Mouse (Mus musculus) limb, embryonic 12.5 days (tissue): ENCODE measurements around the gene Hoxa7. TPM values are rescaled to one million over a fixed set of nuclear protein-coding genes. Genes with fewer than 3 reads are reported as not detected.
A peak's percentile ranks its signal among the peaks of the same experiment; 100 is the strongest.

Source experiments
- ATAC-seq: fragments of 200-750 bp; cut with Nextera tagmentation; 2 replicates; pipeline ENCODE4 v1.8.0; 2017; ENCODE audit warnings: low read depth, moderate TSS enrichment; ENCODE audit not compliant: insufficient number of reproducible peaks, insufficient read depth, low FRiP score, low TSS enrichment
- H3K27ac ChIP-seq: fragments of 300-500 bp; sonication (generic); 2 replicates; pipeline ENCODE4 v1.5.1; 2016; ENCODE audit warnings: mild to moderate bottlenecking, moderate library complexity
- H3K27me3 ChIP-seq: fragments of 300-500 bp; sonication (generic); 2 replicates; pipeline ENCODE4 v1.6.1; 2016; ENCODE audit warnings: mild to moderate bottlenecking, moderate library complexity
- H3K36me3 ChIP-seq: fragments of 300-500 bp; sonication (generic); 2 replicates; pipeline ENCODE4 v1.6.1; 2016; ENCODE audit warnings: mild to moderate bottlenecking, moderate library complexity
- H3K4me1 ChIP-seq: fragments of 300-500 bp; sonication (generic); replicated peaks from 2 replicates; pipeline ENCODE4 v1.6.1; 2016
- H3K4me2 ChIP-seq: fragments of 300-500 bp; sonication (generic); 2 replicates; pipeline ENCODE4 v1.6.1; 2016; ENCODE audit warnings: mild to moderate bottlenecking, moderate library complexity
- H3K4me3 ChIP-seq: fragments of 300-500 bp; sonication (generic); replicated peaks from 2 replicates; pipeline ENCODE4 v1.5.1; 2016; ENCODE audit warnings: mild to moderate bottlenecking
- H3K9ac ChIP-seq: fragments of 300-500 bp; sonication (generic); replicated peaks from 2 replicates; pipeline ENCODE4 v1.6.1; 2016; ENCODE audit warnings: mild to moderate bottlenecking, moderate library complexity
- H3K9me3 ChIP-seq: fragments of 300-500 bp; sonication (generic); 2 replicates; pipeline ENCODE4 v1.6.1; 2016; ENCODE audit warnings: mild to moderate bottlenecking, moderate library complexity
- WGBS: fragments of 180-500 bp; shearing (Covaris S2); methylation state at CpG from one replicate; pipeline ENCODE4 v1.1.7; 2016; 5-methylcytosine and 5-hydroxymethylcytosine counted together
- polyA plus RNA-seq: library from polyadenylated mRNA; unstranded; fragments of >200 nt; fragmentation: Nextera tagmentation; extraction: Ambion mirVana; gene quantifications from 2 replicates; pipeline ENCODE4 v1.2.1, GENCODE M21; 2016

The Hoxa7 gene
- polyA plus RNA-seq, 1 experiment from 2014 or later, result 11.7 TPM

DNA sequence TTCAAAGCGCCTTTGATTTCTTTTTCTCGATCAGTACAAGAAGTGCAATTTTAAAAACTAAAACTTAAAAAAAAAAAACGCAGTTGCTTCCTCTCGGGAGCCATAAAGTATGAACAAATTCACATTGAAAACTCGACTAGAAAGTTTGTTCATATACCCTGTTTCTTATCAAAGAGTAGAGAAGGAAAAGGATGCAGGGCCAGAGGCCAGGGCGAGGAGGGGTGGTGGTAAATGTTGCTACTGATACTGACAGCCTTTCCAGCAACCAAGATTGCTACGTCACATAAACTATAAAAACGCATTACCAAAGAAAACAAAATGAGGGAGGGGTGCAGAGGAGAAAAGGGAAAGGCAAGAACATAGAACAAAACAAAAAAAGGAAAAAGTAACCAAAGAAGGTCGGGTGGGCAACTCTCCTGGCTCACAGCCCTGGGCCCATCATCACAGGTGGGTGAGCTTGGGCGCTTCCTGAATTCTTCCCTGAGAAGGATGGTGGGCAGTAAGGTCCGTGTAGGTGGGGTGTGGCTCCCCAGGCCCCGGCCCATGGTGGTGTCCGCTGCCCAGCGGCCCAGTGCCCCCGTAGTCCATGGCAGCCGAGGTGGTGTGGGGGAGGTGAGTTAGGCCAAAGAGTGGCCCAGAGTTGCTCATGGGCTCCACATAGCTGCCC lies 52.0 kb downstream of the Hoxa7 start:
- Histone ChIP-seq H3K36me3 (peaks cover 14% of the 10 kb centered on the region; the same call in 1 of the 2 replicates), H3K27ac (peak overlapping the region; percentile 60; the same call in 1 of the 2 replicates), H3K9me3 (no peaks in the 10 kb centered on the region), H3K4me1 (peaks cover 71% of the 10 kb centered on the region), H3K4me2 (0 out of 2 replicates have a peak overlapping the region, but pooled peaks have one; percentile 28), H3K4me3 (no peak overlapping the region), H3K27me3 (peaks cover 69% of the 10 kb centered on the region), H3K9ac (no peak overlapping the region)
- 40% methylated on average over 16 of the region's 16 CpGs for WGBS
- no peak for ATAC-seq

DNA sequence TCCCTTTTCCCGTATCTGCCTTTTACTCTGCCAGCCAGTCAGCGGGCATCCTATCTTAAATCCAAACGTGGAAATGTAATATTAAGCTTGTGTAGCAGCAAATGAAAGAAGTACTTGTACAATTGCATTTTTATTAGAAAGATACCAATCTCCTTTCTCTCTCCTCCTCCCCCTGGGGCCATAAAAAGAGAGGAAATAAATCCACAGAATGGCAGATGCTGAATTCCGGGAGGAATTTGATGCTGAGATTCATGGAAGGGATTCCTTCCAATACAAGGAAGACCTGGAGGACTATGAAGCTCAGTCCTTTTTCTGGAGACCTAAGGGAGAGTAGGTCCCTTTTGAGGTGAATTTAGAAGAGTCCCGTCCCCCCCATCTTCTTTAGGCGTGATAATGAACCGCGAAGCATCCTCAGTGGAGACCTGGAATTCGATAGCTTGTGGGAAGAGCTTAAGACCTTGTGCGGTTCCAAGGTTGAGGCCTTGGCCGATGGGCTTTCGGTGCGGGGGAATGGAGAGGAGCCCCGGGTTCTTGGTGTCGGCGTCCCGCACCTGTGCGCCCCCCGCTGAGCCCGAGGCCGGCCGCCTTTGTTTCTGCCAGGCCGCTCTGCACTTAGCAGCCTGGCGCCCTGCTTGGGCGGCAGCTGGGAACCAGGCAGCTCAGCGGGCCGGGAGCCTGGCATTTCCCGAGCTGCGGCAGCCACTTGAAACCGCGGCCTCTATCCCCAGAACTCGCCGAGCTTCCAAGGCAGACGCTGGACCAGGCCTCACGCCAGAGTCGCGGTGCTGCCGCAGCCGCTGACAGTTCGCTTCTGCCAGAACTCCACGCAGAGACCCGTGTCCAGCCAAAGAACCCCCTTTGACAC lies 53.2 kb downstream of the Hoxa7 start:
- ATAC-seq, result no peak
- Histone ChIP-seq H3K27me3 (peaks cover 80% of the 10 kb centered on the region), H3K4me3 (peak overlapping the region; percentile 21), H3K9me3 (no peaks in the 10 kb centered on the region), H3K4me1 (peaks cover 78% of the 10 kb centered on the region), H3K4me2 (peak overlapping the region; percentile 36; the same call in 1 of the 2 replicates), H3K27ac (0 out of 2 replicates have a peak overlapping the region, but pooled peaks have one; percentile 45), H3K9ac (0 out of 2 replicates have a peak overlapping the region, but pooled peaks have one; percentile 19), H3K36me3 (peaks cover 14% of the 10 kb centered on the region; the same call in 1 of the 2 replicates)
- WGBS, result 6% methylated on average over 42 of the region's 42 CpGs

DNA sequence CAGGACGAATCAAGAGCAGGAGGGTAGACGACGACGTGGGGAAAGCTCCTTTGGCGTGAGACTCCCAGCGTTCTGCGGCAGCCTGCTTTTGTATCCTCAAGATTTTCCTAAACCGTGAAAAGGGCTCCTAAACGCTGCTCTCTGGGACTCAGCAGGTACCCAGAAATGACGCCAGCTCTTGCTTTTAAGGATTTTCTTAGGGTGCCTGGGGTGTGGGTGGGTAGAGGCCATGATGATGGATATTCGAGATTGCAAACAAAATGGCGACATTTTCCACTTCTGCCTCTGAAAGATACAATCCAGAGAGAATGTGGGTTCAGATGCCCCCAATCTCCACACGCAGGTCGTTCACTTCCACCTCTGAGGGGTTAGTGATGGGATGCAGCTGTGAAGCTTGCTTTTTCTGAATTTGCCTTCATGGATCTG lies 53.9 kb downstream of the Hoxa7 start:
- no peak overlapping the region for H3K9ac ChIP-seq

DNA sequence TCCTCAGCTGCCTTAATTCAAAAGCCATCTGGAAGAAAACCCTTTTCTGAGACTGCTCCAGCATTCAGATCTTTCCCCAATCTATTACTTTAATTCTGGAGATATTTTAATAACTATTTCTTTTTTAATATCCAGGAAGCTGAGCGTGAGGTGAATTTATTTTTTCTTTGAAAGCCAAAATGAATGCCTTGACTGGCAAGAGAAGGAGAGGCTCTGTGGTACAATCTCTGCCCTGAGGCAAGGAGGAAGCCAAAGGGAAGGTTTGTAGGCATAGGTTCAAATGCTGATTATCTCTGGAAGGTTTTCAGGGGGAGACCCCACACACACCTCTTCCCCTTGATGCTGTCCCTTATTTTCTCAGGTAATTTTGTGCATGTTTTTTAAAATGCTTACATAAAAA lies 54.5 kb downstream of the Hoxa7 start:
- Histone ChIP-seq H3K36me3 (peaks cover 14% of the 10 kb centered on the region; the same call in 1 of the 2 replicates), H3K9ac (no peak overlapping the region), H3K27me3 (peaks cover 88% of the 10 kb centered on the region), H3K4me2 (no peak overlapping the region), H3K9me3 (no peaks in the 10 kb centered on the region), H3K27ac (no peak overlapping the region), H3K4me3 (no peak overlapping the region), H3K4me1 (peaks cover 73% of the 10 kb centered on the region)
- no peak for ATAC-seq
- 31% methylated on average over 1 of the region's 1 CpGs for whole genome bisulfite sequencing

More for the DNA sequence above, 53.9 kb downstream of the Hoxa7 start:
- ATAC-seq, result no peak
- H3K9me3 ChIP-seq, result no peaks in the 10 kb centered on the region
- peaks cover 87% of the 10 kb centered on the region for H3K27me3 ChIP-seq
- H3K4me2 ChIP-seq, result 0 out of 2 replicates have a peak overlapping the region, but pooled peaks have one; percentile 36
- peaks cover 78% of the 10 kb centered on the region for H3K4me1 ChIP-seq
- no peak overlapping the region for H3K27ac ChIP-seq
- 14% methylated on average over 14 of the region's 14 CpGs for WGBS
- H3K4me3 ChIP-seq, result no peak overlapping the region
- peaks cover 14% of the 10 kb centered on the region; the same call in 1 of the 2 replicates for H3K36me3 ChIP-seq

DNA sequence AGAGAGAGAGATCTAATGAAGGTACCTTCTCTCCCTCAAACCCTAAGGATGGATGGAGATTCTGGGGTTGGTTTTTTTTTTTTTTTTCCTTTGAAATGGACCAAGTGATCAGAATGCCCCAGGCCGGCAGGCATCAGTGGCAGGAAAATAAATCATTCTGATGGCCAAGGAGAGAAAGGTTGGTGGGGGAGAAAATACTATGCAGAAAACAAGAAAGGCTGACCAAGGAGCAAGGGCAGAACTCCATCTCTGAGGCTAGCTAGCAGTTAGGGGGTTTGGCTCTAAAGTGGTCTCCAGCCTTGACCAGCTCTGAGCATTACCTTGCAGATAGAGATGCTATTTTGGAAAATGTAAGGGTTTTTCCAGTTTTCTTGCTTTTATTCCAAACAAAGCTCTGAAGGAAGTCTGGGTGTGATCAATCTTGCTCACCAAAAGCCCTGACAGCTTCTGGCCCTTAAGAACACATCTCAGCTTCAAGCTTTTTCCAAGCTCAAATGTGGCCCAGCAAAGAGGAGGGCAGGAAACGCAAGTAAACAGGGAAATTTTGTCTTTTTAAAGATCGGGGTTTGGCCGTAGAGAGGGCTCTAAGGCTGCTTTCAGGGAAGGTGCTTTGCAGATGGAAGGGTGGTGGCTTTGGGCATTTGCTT lies 55.1 kb downstream of the Hoxa7 start:
- Histone ChIP-seq H3K27ac (no peak overlapping the region), H3K4me3 (no peak overlapping the region)
- 12% methylated on average over 4 of the region's 4 CpGs for WGBS

DNA sequence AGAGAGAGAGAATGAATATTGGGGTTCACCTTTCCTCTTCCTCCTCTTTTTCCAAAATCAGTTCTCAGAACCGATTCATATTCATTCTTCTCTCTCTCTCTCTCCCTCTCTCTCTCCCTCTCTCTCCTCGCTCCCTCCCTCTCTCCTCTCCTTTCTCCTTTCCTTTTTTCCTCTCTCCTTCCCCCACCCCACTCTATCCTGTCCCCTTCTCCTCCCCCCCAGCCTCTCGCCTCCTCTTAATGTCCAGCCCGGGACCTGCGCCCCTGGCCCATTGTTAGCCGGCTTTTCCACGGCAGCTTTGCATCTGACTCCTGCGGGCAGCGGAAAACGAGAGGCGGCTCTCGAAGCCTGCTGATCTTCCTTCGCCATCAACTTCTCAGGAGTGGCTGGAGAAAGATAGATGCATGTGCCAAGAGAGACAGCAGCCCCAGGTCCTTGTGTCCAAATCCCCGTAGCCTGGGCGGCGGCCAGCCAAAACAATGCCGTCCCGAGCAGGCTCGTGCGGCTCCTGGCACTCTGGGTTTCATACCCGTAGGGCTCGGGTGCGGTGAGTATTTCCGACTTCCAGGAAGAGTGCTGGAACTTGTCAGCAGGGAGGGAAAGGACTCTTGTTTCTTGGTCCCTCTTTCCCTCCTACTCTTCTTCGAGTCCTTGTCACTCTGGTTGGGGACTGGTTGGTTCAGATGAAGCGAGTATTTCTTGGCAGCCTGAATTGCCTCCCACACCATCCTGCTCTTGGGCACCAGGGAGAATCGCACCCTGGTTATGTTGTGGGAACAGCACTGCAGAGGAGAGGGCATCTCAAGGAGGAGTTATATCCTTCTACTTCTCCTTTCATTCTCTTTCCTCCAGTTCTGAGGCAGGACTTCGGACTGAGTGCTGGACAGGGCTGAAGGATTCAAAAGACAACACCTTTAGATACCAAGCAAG lies 55.9 kb downstream of the Hoxa7 start:
- H3K36me3 ChIP-seq, result peaks cover 14% of the 10 kb centered on the region; the same call in 1 of the 2 replicates
- H3K9me3 ChIP-seq, result no peaks in the 10 kb centered on the region
- peak overlapping the region; percentile 37 for H3K4me3 ChIP-seq
- peak overlapping the region; percentile 64 for H3K4me2 ChIP-seq
- peaks cover 78% of the 10 kb centered on the region for H3K27me3 ChIP-seq
- no peak for ATAC-seq
- WGBS, result 3% methylated on average over 28 of the region's 28 CpGs
- H3K9ac ChIP-seq, result 0 out of 2 replicates have a peak overlapping the region, but pooled peaks have one; percentile 35
- peaks cover 71% of the 10 kb centered on the region for H3K4me1 ChIP-seq
- no peak overlapping the region for H3K27ac ChIP-seq

More for the DNA sequence above, 55.1 kb downstream of the Hoxa7 start:
- no peak overlapping the region for H3K9ac ChIP-seq
- 0 out of 2 replicates have a peak overlapping the region, but pooled peaks have one; percentile 64 for H3K4me2 ChIP-seq
- H3K36me3 ChIP-seq, result peaks cover 14% of the 10 kb centered on the region; the same call in 1 of the 2 replicates
- no peak for ATAC-seq
- peaks cover 72% of the 10 kb centered on the region for H3K4me1 ChIP-seq
- no peaks in the 10 kb centered on the region for H3K9me3 ChIP-seq
- H3K27me3 ChIP-seq, result peaks cover 86% of the 10 kb centered on the region

DNA sequence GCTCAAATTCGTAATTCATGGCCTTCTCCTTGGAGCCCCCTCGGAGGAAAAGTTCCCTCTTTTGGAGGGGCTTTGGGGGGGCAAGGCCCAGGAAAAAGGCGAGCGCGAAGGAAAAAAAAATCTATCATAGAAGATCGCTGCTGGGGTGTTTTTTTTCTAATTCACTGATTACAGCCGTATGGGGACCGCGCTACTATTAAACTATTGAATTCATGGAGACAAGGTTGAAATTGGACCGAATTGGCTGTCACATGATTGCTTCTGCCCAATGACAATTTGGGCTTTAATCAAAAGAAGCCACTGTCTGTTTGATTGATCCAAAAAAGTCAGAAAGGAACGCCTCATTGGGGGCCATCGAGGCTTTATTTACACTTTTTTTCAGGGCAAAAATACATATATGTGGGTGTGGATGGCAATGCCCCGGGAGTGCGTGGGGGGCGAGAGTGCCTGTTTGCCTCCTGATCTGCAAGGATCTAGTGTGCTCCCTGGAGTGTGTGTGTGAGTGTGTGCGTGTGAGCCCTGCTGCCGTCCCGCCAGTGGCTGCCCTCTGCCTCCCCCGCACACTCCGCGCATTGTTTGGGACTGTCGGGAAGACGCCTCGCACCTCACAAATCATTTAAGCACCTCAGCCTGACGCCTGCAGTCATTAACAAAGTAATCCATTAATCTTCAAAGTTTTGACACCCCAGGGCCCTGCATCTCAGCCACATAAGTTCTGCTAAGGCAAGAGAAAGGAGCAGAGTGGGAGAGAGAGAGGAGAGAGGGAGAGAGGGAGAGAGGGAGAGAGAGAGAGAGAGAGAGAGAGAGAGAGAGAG lies 56.8 kb downstream of the Hoxa7 start, which contains the start of gene Hoxa2:
Gene Hoxa2 (minus strand): TSS at position 206 of the 815 bp plus-strand sequence.
- WGBS, result under 1% methylated on average over 25 of the region's 25 CpGs
- no peak for ATAC-seq
- H3K27me3 ChIP-seq, result peaks cover 78% of the 10 kb centered on the region
- H3K4me2 ChIP-seq, result peak within 1 kb of the TSS; percentile 64
- H3K4me3 ChIP-seq, result peak within 1 kb of the TSS; percentile 37
- no peaks in the 10 kb centered on the region for H3K9me3 ChIP-seq
- H3K4me1 ChIP-seq, result peaks cover 71% of the 10 kb centered on the region
- peak within 1 kb of the TSS; percentile 59 for H3K9ac ChIP-seq
- peaks cover 6% of the 10 kb centered on the region; the same call in 1 of the 2 replicates for H3K36me3 ChIP-seq
- H3K27ac ChIP-seq, result peak within 1 kb of the TSS; percentile 51; the same call in 1 of the 2 replicates
